Mouse (Mus musculus) layer of hippocampus, postnatal 14 days (tissue): ENCODE measurements at regions not wholly inside any gene's neighbourhood (a gene's known extent, or its start where the extent isn't known, plus 50 kb on each side); places are given as distances from the start of the nearest gene placed in this dataset.

Experiments
- DNase-seq, 2 experiments: peaks; one replicate each; pipeline ENCODE4 v3.0.0; 2021 to 2022; ENCODE audit warnings: low spot score in 2 of 2, mixed read lengths in 1 of 2

GRCm38 (mm10) chr17:68120230-68120629 lies 116.3 kb upstream of the Arhgap28 start:
- no peak for DNase-seq

DNA sequence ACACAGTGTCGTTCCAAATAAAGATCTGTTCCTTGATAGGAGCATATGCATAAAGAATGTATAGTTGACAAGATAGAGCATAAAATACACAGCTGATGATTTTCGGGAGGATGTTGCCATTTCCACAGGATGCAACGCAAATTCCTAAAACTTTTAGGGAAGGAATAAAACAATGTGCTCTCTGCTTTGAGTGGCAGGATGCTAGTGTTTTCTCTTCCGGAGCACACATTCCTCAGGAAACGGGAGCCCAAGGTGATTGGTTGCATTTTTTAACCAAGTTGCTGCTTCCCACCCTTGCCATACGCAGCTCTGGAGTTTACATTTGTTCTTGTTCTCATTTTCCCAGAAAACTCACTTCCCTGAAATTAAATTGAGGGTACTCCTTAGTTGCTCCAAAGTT lies 116.8 kb upstream of the Arhgap28 start:
- DNase-seq, result no peak

DNA sequence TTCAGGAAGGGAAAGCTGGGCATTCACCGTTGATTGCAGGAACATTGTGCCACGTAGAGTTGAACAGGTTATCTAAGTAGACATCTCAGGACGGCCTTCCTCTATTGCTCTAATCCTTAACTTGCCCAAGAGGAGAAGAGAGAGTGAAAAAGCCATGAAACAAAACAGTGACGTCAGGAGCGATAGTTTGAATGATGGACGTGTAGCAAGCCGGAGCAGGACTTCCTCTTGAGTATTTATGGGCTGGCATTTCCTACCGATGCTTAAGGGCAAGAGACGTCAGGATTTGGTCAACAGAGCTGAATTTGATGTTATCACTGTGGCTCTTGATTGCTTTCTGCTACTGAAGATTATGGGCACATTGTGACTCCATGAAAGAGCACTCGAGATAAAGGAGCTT lies 130.5 kb upstream of the Arhgap28 start:
- DNase-seq, result no peak

GRCm38 (mm10) chr17:68135436-68135835 lies 131.5 kb upstream of the Arhgap28 start:
- no peak for DNase-seq

DNA sequence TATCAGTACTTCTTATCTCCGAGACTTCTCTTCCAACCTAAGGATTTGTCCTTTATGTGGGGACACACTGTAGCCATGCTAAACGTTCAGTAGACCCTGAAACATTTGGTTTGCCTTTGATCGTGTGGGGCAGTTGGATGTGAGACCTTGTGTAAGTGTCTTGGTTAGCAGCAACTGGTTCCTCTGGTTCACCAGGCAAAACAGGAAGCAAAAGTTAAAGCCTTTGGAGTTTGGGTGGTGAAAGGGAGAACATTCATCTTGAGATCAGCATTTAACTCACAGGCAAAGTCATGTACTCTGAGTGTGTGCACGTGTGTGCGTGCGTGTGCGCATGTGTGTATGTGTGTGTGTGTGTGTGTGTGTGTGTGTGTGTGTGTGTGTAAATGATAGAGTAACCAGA lies 130.3 kb upstream of the L3mbtl4 start:
- DNase-seq, result no peak

- no peak for DNase-seq
These were observed 124.3 kb upstream of the L3mbtl4 start for GRCm38 (mm10) chr17:68149237-68149792.

- no peak for DNase-seq
These were observed 121.0 kb upstream of the L3mbtl4 start for GRCm38 (mm10) chr17:68152438-68153120.

GRCm38 (mm10) chr17:68154879-68155278 lies 118.7 kb upstream of the L3mbtl4 start:
- no peak for DNase-seq

DNA sequence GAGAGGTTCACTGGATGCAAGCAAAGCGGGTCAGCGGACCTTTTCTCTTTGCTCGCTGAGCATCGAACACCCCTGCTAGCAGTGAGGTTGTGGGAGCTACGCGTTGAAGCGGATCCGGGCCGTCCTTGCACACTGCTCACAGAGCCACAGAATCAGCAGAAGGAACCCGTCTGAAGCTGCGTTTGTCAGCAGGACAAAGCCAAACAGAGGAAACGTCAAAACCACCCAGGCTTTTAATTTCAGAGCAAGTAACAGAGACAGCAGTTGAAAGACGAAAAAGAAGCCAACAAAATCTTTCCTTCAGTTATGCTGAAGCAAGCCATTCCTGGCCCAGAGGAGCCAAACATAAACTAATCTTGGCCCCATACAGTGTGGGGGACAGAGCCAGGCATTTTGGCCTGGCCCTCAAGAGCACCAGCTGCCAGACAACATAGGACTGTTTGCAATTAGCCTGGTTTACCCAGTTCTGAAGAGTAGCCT lies 115.4 kb upstream of the L3mbtl4 start:
- DNase-seq, result peak in 1 of 2 experiments; percentile 40

- no peak for DNase-seq
These were observed 112.5 kb upstream of the L3mbtl4 start for GRCm38 (mm10) chr17:68161107-68161506.

- peak; percentile 5 to 73 for DNase-seq
These were observed 110.1 kb upstream of the L3mbtl4 start for GRCm38 (mm10) chr17:68163545-68163944.

GRCm38 (mm10) chr17:68164666-68165065 lies 108.9 kb upstream of the L3mbtl4 start:
- no peak for DNase-seq

- no peak for DNase-seq
These were observed 108.3 kb upstream of the L3mbtl4 start for GRCm38 (mm10) chr17:68165171-68165825.

GRCm38 (mm10) chr17:68166397-68166796 lies 107.2 kb upstream of the L3mbtl4 start:
- peak; percentile 14 to 39 for DNase-seq

- no peak for DNase-seq
These were observed 100.8 kb upstream of the L3mbtl4 start for GRCm38 (mm10) chr17:68172838-68173237.

DNA sequence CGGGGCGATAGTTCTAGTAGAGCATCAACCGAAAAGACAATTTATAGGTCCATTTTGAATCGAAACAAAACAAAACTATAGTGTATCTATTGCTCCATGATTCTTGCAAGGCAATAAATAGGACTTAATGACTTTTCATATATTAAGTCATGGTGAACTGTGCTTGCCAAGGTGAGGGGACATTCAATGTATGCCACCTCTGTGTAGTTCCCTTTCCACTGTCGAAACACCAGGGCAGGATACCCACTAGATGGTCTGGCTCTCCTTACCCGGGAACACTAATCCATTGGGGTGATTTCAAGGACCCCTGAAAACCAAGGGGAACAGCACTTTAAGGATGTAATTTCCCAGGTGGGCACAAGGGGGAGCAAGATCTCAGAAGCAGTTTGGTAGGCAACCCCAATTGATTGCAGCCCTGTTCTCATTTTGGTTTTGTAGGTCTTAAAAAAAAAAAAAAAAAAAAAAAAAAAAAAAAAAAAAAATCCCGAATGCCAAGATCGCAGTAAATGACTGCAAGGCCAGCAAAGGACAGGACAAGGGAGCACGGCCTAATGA lies 96.9 kb upstream of the L3mbtl4 start:
- DNase-seq, result peak; percentile 34 to 46

DNA sequence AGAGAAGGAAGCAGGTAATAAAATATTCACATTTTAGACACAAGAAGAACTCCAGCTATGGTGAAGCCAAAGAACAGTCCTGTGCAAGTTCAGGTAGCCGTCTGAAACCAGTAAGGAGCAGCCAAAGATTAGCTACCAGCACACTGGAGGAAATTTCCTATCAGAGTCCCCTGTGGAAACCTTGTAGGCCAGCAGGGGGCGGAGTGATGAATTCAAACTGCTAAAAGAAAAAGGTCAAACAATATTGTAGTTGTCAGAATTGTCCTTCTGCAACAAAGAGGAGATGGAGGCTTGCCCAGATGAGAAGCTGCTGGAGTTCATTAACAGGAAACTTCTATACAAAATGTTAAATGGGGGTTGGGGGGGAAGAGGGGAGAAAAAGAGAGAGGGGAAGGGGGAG lies 95.8 kb upstream of the L3mbtl4 start:
- peak; percentile 51 to 52 for DNase-seq

DNA sequence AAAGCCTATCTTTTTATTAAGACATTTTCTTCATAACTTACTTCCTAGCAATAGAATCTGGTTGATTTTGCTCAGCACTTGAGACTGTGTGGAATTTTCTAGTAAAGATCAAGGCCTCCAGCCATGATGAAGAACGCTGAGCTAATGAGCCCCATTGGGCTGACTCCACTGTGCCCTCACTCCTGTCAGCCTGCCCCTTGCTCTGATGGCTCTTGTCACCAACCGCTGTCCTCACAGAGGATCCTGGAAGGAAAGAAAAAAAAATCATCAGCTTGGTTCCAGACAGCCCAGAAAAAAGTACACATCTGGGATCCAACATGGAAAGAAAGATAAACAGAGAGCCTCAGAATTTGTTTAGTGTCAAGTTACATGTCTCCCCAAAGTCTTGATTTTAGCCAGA lies 88.2 kb upstream of the L3mbtl4 start:
- DNase-seq, result no peak

DNA sequence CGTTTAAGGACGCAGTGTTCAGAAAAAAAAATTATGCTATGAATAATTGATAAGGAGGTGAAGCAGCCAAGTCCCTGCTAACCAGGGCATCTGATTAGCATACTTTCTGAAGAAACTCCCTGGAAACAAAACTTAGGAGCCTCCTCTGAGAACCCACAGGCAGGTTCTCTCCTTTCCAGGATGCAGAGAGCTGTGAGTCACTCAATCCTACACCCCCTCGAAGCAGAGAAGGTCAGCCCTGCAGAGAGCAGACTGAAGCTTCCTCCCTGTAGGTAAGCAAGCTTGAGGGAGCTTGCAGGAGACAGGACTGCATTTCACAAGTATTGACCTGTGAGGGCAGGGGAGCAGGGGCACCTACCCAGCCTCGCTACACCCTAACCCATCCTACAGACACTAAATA lies 83.7 kb upstream of the L3mbtl4 start:
- DNase-seq, result no peak

DNA sequence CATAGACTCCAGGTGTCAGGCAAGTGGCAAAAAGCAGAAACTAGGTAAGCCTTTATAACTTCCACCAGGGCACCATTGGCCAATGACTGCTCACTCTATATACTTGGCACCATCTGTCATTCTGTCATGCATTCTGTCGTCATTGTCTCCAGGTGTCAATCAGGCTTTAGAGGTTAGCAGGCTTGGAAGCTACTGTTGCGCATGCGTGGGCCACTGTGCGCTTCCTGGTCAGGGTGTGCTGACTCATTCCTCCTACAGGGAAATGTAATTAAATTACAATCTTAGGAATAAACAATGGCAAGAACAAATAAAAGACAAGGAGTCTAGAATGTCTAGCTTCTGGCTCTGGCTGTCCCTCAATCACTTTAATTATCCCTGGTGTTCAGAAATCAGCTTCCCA lies 68.1 kb upstream of the L3mbtl4 start:
- no peak for DNase-seq

- no peak for DNase-seq
These were observed 64.8 kb upstream of the L3mbtl4 start for GRCm38 (mm10) chr17:68208837-68209236.
